Mouse (Mus musculus): Measurements from ENCODE around the gene Inpp4a.
A peak's percentile ranks its signal among the peaks of the same experiment; 100 is the strongest.

Gene Inpp4a

DNA sequence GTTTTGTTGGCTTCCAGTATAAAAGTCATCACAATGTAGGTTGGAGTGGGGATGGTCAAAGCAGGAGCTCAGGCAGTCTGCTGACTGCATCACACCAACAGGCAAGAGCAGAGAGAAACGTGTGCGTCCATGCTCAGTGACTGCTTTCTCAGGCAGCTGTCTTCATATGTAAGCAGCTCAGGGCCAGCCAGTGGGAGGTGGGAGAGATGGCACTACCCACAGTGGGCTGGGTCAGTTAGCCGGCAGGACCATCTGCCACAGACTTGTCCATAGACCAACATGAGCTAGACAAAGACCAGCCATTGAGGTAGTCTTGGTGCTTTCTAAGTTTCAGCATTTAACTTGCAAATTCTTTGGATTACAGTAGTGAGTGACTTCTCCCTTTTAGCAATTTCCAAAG, 56.6 kb downstream of the Inpp4a start:
- DNase-seq (ENCODE audit: low read depth, low spot score), result no peak

DNA sequence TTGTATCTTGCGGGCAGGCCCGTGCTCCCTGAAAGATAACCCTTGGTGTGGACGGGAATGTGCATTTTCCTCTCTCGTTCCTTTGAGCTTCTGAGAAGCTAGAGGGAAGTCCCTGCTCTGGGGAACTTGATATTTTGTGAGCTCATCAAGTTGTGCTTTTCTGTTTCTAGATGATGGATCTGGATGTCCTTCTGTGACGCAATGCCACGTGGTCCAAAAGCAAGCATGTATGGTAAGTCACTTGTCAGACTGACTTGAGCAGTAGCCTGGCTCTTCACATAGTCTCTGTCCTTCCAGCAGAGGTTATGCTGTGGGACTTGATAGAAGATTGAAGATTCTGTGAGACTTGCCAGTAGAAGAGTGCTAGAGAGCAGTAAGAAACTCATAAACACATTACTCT, 57.5 kb downstream of the Inpp4a start:
- no peak for DNase-seq (ENCODE audit: low read depth, low spot score)

DNA sequence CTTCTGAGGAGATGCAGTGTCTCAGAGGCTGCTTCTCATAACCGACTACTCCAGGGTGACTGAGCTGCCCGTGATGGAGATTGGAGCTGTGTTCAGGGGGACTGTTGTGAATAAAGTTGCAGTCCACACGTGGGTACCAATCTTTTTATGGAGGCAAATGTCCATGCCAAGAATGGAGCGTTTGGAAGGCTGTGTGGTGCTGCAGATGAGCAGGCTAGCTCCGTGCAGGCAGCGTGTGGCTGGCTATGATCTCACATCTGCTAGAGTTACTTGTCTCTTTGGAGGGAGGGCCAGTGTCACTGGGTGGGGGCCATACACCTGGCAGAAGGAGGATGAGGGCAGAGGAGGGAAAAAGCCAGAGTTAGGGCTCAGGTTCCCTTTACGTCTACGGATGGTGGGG, 59.0 kb downstream of the Inpp4a start:
- DNase-seq (ENCODE audit: low read depth, low spot score), result no peak

DNA sequence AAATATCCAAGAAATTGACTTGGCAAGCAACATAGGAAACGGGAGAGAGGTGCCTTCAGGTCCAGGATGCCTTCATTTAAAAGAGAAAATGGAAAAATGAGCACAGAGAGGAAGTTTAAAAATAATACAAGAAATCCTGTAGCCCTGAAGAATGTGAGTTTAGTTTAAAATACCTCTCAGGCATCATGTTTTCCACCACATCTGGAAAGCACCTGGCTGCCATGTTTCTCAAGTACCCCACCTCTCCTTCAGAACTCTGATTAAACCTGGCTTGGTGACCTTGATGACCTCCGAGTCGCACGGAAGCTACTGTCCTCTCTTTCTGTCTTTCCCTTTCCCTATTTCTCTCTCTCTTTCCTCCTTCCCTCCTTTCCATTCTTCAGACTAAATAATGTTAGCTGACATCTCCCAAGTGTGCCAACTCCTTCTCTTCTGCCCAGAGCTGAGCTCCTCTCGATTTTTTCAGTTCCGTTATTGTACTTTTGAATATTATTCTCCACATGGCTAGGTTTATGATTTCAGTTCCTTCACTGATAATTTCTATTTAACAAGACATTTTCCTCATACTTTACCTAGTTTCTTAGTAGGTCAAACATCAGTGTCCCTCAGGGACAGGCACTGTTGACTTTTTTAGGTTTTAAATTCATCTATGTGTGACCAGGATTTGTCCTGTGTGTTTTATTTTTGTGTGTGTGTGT, 59.9 kb downstream of the Inpp4a start:
- DNase-seq (ENCODE audit: low read depth, low spot score), result no peak

DNA sequence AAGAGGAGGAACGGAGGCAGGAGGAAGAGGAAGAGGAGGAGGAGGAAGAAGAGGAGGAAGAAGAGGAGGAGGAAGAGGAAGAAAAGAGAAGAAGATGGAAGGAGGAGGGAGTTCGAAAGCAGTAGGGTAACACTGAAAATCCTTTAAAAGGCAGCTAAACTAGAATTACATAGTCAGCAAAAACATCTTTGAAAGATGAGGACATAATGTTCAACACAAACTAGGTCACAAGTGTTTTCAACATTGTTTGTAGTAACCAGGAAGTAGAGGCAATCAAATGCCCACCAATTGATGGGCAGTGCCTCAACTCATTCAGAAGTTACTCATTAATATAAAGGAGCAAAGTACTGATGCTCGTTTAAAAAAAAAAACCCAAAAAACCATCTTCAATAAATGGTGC, 61.1 kb downstream of the Inpp4a start:
- DNase-seq (ENCODE audit: low read depth, low spot score), result no peak

DNA sequence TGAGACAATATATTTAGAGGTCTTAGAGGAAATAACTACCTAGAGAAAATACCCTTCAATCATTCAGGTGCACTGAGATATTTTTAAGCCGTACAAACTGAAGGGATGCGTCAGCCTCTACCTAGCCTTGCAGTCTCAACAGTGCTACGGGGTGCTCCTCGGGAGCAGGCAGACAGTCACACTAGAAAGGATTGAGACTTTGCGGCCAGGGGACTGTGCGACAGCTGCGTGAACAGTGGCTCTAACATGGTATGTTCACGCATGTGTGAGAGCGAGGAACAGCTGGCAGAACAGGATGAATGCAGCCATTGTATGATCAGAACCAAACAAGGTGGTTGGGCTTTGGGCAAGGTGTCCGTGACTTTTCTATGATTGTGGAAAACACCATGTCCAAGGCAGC, 63.1 kb downstream of the Inpp4a start:
- DNase-seq (ENCODE audit: low read depth, low spot score), result no peak

DNA sequence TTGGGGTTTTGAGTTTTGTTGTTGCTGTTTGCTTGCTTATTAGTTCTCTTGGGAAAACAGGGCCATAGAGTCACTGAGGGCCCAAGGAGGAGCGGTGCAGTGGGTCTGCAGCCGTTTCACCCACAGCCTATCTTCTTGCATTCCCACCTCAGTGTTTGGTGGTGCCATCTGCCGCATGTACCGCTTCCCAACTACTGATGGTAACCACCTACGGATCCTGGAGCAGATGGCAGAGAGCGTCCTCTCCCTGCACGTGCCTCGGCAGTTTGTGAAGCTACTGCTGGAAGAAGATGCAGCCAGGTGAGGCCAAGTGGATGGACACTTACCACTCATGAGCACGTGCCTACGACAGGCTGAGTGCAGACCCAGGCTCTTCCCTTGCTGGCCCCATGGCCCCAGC, 68.5 kb downstream of the Inpp4a start:
- no peak for DNase-seq (ENCODE audit: low read depth, low spot score)

DNA sequence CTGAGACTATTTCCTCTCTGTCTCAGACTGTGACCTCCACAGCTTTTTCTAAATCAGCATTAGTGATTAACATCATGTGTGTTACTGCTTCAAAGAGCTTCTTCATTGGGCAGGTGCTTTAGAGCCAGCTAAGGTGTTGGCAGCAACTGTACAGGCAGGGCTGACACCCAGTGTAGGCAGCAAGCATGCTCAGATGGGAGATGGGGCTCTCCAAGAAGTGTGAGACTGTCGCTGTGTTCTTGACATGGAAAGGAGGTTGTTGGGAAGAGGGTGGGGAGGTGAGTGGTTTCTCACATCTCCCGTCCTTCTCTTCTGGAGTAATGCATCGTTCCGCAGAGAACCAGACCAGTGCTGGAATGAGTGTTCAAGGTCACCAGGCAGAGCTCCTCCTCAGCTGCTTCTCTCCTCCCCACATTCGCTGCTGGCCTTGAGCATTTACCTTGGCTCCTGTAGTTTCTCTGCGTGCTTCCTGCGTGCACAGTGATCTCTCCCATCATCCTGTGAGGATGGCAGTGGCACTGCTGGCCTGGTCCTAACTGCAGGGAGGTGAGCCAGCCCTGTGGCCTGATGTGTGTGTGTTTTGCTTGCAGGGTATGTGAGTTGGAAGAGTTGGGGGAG, 69.2 kb downstream of the Inpp4a start:
- no peak for DNase-seq (ENCODE audit: low read depth, low spot score)

DNA sequence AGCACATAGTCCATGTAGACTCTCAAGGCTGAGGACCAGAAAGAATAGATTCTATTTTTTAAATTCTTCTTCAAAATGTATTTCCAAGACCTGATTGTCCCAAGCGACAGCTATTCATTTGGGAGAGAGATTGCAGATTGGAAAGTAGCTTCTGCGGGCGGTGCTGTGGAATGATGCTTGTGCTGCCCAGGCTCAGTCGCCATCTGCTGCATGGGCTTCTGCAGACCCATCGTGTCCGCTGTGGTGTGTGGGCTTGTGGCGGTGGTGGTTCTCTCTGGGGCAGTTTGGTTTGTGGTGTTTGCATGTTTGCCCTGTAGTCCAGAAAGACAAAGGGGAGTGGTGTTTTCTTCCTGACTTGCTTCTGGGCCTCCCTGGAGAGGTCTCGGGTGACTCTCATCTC, 76.5 kb downstream of the Inpp4a start:
- no peak for DNase-seq (ENCODE audit: low read depth, low spot score)

DNA sequence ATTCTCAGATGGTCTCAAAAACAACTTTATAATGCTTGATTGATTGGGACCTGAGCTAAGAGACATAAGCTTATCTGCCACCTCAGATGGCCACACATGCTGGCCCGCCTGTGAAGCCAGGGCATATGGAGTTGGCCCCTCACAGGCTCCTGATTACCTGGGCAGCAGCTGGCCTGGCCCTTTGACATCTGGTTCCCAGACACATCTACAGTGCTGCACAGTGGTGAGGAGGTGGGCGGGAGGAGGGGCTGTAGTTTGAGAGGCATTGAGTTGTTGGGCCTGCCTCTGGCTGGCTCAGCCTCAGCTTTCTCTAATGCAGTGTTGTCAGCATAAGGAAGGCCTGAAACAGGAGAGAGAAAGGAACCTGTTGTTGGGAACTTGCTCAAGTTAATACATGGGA, 77.1 kb downstream of the Inpp4a start:
- no peak for DNase-seq (ENCODE audit: low read depth, low spot score)

DNA sequence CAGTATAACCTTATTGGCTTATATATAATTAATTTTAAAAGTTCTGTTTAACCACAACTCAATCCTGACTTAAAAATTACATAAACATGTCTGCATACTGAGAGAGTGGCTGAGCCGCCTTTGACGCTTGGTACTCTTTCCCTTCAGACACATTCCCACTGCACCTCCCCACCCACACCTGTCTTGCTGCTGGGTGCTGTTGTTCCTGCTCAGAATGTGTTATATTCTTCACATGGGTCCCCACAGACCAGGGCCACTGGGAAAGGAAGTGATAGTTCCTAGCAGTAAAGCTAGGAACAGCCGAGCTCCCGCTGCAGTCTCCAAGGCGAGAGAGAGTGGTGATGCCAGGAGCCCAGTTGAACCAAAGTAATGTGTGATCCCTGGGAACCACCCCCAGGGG, 78.4 kb downstream of the Inpp4a start:
- DNase-seq (ENCODE audit: low read depth, low spot score), result no peak

DNA sequence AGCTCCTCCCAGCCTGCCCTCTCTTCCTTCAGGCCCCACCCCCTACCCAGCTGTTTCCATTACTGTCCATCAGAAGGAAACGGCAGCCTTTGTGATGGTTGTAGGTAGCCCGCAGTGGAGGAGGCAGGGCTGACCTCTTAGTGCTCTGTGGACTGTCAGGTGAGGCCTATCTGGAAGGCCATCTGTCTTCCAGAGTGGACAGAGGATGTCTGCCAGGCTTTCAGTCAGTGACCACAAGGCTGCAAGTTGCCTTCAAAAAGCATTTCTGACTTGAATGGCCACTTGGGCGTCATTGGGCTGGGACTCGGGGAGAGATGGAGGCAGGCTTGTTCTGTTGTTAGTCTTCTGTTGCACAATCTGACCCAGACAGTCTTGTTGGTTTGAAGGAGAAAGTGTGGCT, 79.9 kb downstream of the Inpp4a start:
- DNase-seq (ENCODE audit: low read depth, low spot score), result no peak

DNA sequence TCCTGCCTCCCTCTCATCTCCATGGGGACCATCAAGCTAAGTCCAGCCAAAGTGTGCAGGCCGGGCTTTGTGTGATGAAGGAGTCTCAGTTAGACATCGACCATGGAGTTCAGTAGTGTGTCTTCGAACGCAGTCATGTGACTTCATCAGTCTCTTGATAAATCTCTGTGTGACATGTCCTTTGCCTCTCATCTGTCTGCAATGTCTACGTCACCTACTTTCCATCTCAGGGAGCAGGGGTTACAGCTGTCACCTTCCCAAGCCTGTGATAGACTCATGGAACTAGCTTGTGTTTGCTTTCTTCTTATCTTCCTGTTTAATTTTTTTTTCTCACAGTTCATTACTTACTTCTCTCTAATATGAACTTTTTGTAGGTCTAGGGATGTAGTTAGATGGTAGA, 81.2 kb downstream of the Inpp4a start:
- no peak for DNase-seq (ENCODE audit: low read depth, low spot score)

DNA sequence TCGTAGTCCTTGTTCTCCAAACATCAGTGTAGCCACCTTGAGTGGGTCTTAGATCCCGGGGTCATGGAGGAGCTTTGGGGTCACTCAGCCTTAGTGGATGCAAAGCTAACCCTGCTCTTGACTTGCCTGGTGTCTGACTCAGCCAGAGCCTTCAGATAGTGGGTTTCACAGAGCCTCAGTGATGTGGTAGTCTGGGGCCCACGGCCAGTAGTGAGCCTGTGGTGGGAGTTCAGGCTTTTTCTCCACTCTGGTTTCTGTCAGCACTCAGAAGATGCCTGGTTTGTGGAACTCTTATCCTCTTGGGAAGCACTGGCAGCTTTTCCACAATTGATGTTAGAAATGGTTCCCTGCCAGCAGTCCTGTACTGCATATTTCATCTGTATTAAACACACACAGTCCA, 84.6 kb downstream of the Inpp4a start:
- no peak for DNase-seq (ENCODE audit: low read depth, low spot score)

DNA sequence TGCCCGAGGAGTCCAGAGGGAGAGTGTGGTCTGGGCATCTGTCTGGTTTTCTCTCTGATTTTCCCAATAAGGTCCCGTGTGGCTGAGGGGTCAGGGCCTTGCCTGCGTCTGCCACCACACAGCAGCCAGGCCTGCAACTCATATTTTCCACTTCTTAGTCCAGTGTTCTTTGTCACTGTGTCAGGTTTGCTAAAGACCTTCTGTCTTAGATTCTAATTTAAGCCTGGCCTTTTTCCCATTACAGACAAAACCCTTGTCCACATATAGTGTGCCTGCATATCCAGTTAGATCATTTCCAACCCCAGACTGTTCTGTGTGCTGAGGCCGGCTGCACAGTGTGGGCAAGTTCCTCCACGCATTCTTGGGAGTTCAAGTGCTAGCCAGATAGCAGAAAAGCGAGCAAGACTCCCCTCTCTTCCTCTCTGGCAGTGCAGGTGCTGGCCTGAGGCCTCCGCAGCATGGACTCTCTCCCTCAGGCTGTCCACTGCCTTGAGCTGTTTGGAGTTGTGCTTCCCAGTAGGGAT, 86.8 kb downstream of the Inpp4a start:
- DNase-seq (ENCODE audit: low read depth, low spot score), result no peak

DNA sequence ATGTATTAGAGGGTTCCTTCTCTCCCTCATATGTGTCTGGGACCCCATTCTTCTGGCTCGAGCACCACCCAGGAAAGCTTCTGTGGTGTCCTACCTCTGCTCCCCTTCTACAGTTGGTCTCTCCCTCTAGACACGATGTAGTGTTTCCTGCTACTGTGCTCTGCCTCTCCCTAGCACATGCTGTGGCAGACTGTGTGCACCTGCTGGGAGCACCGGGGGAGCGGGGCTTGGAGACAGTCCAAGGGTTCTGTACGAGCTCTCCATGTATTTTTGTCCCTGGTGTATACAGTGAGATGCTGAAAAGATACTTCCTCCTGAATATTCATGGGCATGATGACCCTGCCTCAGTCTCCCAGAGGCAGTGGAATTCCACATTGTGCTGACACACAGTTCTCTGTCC, 93.5 kb downstream of the Inpp4a start:
- DNase-seq (ENCODE audit: low read depth, low spot score), result no peak

DNA sequence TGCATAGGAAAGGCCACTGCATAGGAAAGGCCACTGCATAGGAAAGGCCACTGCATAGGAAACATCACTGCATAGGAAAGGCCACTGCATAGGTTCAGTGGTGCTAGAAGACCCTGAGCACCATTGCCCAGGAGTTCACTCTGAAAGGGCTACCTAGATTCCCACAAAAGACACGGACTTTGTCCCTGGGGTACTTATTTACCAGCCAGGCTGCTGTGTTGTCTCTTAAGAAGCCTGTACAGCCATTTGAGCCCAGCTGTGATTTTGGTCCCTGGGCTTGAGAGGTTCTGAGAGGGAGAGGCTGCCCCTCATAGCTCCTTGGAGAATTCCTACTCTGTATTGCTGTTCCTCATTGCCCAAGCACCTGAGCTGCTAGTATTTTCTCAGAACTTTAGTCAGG, 96.8 kb downstream of the Inpp4a start:
- DNase-seq (ENCODE audit: low read depth, low spot score), result no peak

DNA sequence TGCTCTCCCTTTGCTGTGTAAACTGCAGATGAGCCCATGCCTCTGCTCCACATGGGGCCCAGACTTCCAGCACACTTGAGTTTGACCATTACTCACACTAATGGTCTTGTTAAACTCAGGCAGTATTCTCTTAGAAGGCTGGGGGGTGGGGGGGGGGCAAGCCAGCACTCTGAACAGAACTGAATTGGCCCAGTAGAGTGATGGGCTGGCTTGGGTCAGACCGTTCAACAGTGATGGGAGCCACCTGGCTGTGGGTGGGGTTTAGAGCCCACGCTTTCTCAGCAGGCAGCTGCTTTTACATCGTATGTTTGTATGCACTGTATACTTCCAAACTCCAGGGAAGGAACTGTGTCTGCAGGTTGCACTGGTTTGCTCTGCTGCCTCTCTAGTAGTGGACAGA, 99.3 kb downstream of the Inpp4a start:
- DNase-seq (ENCODE audit: low read depth, low spot score), result no peak

DNA sequence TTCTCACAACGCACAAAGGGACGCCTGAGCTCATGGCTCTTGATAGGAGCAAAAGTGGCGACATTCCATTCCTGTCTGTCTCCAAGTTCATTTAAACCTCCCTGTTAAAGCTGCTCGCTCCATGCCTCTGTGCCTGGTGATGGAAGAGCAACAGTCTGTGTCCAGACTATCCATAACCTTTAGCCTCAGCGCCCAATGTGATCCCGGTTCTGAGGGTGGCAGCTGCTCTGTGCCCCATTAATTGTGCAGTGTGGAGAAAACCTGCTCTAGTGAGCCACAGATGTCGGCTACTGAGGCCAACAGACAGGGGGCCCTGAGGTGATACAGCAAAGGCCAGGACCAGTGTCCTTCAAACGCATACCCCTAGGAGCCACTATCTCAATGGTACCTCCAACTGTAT, 100.1 kb downstream of the Inpp4a start:
- DNase-seq (ENCODE audit: low read depth, low spot score), result no peak

DNA sequence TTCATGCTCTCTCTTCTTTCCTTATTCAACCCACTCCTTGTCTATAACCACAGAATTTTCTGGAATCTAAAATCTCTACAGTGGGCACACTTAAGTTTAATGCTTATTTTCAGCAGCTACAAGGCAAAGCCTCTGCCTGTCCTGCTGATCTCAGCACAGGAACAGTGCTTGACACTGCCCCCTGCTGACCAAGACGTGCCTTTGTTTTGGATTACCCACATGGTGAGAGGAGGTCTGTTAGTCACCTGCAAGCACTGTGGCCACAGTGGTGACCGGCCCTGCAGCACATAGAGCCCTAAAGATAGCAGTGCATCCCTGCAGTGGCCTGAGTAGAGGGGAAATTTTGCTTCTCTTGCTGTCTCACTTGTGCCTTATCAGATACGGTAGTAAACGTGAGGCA, 102.0 kb downstream of the Inpp4a start:
- DNase-seq (ENCODE audit: low read depth, low spot score), result peak; percentile 80

DNA sequence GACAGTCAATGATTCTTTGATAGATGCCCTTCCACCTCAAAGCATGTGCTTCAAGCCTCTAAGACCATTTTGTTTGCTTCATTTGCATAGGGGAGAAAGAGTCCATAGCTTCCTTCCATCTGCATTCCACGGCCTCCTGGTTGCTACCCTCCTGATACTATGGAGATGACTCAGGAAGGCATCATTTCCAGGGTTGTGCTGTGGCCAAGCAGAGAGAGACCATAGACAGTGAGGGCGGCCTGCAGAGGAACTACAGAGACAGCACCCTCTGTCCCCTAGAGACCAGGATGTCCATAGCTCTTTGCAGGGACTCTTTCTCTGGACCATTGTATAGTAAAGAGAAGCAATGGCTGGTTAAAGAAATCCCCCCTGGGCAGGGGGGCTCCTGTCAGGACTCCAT, 105.5 kb downstream of the Inpp4a start:
- peak; percentile 46 for DNase-seq (ENCODE audit: low read depth, low spot score)

DNA sequence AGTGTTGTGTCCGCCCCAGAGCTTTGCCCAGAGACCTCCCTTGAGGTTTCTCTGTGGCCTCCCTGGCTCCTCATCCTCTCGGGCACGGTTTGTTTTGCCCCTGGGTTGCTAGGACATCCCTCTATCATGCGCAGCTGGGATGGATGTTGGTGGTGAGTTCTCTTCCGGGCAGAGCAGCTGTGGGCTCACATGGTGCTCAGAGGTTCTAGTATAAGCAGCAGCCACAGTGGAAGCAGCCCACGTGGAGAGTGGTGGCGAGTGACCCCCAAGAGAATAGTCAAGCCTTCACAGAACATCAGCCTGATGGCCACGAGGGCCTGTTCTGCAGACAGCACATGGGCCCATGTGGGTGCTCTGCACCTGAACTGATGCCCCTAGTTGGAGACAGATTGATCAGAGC, 107.6 kb downstream of the Inpp4a start:
- no peak for DNase-seq (ENCODE audit: low read depth, low spot score)

DNA sequence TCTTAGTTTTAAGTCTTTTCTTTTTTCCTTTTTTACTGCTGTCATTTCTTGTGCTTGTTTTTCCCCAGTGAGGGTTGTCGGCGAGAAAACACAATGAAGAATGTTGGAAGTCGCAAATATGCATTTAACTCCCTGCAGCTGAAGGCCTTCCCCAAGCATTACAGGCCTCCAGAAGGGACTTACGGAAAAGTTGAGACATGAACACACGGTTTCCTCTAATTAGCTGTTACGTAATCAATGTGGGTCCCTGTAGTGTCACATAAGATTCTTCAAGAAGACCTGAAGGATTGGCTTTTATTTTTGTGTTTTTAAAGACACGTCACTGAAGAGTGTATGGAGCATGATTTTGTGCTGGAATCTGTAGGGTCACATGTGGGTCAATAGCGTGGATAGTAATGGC, 108.4 kb downstream of the Inpp4a start:
- DNase-seq (ENCODE audit: low read depth, low spot score), result no peak

DNA sequence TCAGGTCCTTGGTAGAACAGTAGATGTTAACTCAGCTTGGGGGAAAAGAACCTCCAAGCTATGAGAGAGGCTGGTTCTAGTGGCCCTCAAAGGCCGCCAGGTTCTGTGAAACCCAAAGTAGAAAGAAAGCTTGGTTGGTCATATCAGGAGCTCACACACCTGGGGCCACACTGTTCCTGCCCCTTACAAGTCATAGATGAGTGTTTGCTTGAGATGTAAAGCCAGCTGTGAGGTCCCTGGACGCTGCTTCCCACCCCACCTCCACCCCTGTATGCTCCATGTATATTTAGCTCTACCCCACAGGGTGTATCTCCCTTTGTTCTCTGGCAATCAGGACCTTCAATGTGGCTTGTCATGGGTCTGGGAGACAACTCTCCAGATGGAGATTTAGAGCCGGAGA, 109.0 kb downstream of the Inpp4a start:
- DNase-seq (ENCODE audit: low read depth, low spot score), result no peak

All from 3T3-L1 (cell line).